15 mouse cellular contexts compared by ENCODE assay signal in the genomic region with DNA sequence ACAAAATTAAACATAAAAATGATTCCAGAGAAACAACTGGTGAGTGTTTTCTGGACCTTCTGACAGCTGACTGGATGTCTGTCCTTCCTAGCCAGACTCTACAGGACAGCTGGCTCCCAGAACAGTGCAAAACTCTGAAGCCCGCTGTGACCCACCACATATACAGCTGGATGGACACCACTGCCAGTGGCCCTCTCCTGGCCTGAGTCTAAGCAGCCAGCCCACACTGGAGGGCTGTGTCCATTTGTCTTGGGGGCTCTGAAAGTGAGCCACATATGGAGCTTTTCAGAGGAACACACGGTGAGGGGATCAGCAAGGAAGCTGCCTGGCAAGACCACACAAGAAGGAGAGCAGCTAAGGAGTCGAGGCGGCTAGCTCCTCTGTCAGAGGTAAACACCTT. TPM values are rescaled to one million over a fixed set of nuclear protein-coding genes. Genes with fewer than 3 reads are reported as not detected.
DNase-seq lines count a peak whose midpoint lies in the region; ATAC-seq and TF ChIP-seq lines count a peak whose summit lies in the region.
"Had no signal": no experiment of that assay in that cellular context is flagged by ENCODE, and none has a peak within 500 bp of the region (broad histone marks: within the 10 kb centered on the region; RNA-seq: fewer than 3 reads in every experiment).

No protein-coding gene starts in this region.

- no peak overlapping the region for H3K9ac ChIP-seq in lung, embryonic 15.5 days
- H3K9ac ChIP-seq in embryonic facial prominence, embryonic 15.5 days, result no peak overlapping the region
- H3K9ac ChIP-seq: heart, embryonic 15.5 days; hindbrain, embryonic 14.5 days; liver, embryonic 12.5 days; neural tube, embryonic 15.5 days had no signal

- H3K36me3 ChIP-seq in lung, embryonic 15.5 days, result no peaks in the 10 kb centered on the region
- no peaks in the 10 kb centered on the region for H3K36me3 ChIP-seq in embryonic facial prominence, embryonic 15.5 days
- H3K36me3 ChIP-seq in myocyte (ENCODE audit: control insufficient read depth, insufficient read depth), result no peaks in the 10 kb centered on the region
- H3K36me3 ChIP-seq: heart, embryonic 15.5 days; liver, embryonic 12.5 days; neural tube, embryonic 15.5 days had no signal

- H3K4me1 ChIP-seq in lung, embryonic 15.5 days, result peaks cover 40% of the 10 kb centered on the region
- peaks cover 12% of the 10 kb centered on the region for H3K4me1 ChIP-seq in lung, adult 2 months (ENCODE audit: control insufficient read depth, insufficient read depth, low read length)
- H3K4me1 ChIP-seq in embryonic facial prominence, embryonic 15.5 days, result peaks cover 62% of the 10 kb centered on the region

- H3K79me2 ChIP-seq in myocyte (ENCODE audit: control insufficient read depth, insufficient read depth), result peaks cover 3% of the 10 kb centered on the region

- no peak overlapping the region for H3K27ac ChIP-seq in lung, embryonic 15.5 days
- peak overlapping the region; percentile 1; the same call in 1 of the 2 replicates for H3K27ac ChIP-seq in embryonic facial prominence, embryonic 15.5 days (replicated peaks)
- H3K27ac ChIP-seq: heart, embryonic 15.5 days; hindbrain, embryonic 14.5 days; liver, embryonic 12.5 days; neural tube, embryonic 15.5 days had no signal

- DNase-seq in lung, adult 2 months, result no peak
- peak; percentile 36 for DNase-seq in embryo, embryonic 9.5 days (ENCODE audit: extremely low spot score)
- no peak for DNase-seq in c-Kit-positive CD71-positive TER-119-positive erythroid progenitor cells, embryonic 14.5 days (ENCODE audit: low spot score)
- no peak for DNase-seq in frontal cortex, postnatal 25 days (ENCODE audit: low spot score in 2 of 2)
- DNase-seq: cerebellum, adult 8-10 months; kidney, adult 9 months had no signal

- H3K9me3 ChIP-seq in lung, embryonic 15.5 days, result no peaks in the 10 kb centered on the region
- H3K9me3 ChIP-seq in embryonic facial prominence, embryonic 15.5 days (replicated peaks), result no peaks in the 10 kb centered on the region
- H3K9me3 ChIP-seq: heart, embryonic 15.5 days; liver, embryonic 12.5 days; neural tube, embryonic 15.5 days had no signal

- no peak overlapping the region for H3K4me3 ChIP-seq in lung, embryonic 15.5 days
- no peak overlapping the region for H3K4me3 ChIP-seq in lung, adult 2 months (replicated peaks; ENCODE audit: extremely low read depth, low read depth, low read length)
- H3K4me3 ChIP-seq in embryonic facial prominence, embryonic 15.5 days (replicated peaks), result no peak overlapping the region
- H3K4me3 ChIP-seq in myocyte, result no peak overlapping the region
- H3K4me3 ChIP-seq: heart, embryonic 15.5 days; liver, embryonic 12.5 days; neural tube, embryonic 15.5 days had no signal

- no peak overlapping the region; the same call in 1 of the 2 replicates for H3K4me2 ChIP-seq in lung, embryonic 15.5 days
- no peak overlapping the region for H3K4me2 ChIP-seq in embryonic facial prominence, embryonic 15.5 days (replicated peaks)
- H3K4me2 ChIP-seq in myocyte (ENCODE audit: low read depth), result no peak overlapping the region
- H3K4me2 ChIP-seq: heart, embryonic 15.5 days; hindbrain, embryonic 14.5 days; liver, embryonic 12.5 days; neural tube, embryonic 15.5 days had no signal

- H3K27me3 ChIP-seq in lung, embryonic 15.5 days, result no peaks in the 10 kb centered on the region
- no peaks in the 10 kb centered on the region for H3K27me3 ChIP-seq in embryonic facial prominence, embryonic 15.5 days
- no peaks in the 10 kb centered on the region for H3K27me3 ChIP-seq in myocyte (ENCODE audit: control insufficient read depth, insufficient read depth, insufficient read length)
- H3K27me3 ChIP-seq: CH12.LX; heart, embryonic 15.5 days; liver, embryonic 12.5 days; neural tube, embryonic 15.5 days; Patski had no signal

- no peak for TF ChIP-seq POLR2A in lung, adult 2 months (IDR thresholded peaks at IDR 0.05; ENCODE audit: borderline replicate concordance, extremely low read depth, low read depth, low read length)
- no peak for TF ChIP-seq POLR2A in myocyte (IDR thresholded peaks at IDR 0.05; ENCODE audit: insufficient read length, low read depth)

- H3ac ChIP-seq in myocyte (ENCODE audit: control insufficient read depth, insufficient read length), result no peak overlapping the region

- peak; percentile 33; the same call in 1 of the 2 replicates for ATAC-seq in lung, embryonic 15.5 days (ENCODE audit: borderline replicate concordance, extremely low read depth, low FRiP score, low TSS enrichment)
- ATAC-seq in embryonic facial prominence, embryonic 15.5 days (ENCODE audit: insufficient number of reproducible peaks, low FRiP score, low TSS enrichment, low read depth), result no peak
- ATAC-seq: liver, embryonic 12.5 days; Patski had no signal

- 10% methylated on average over 4 of the region's 4 CpGs for WGBS in lung, embryonic 15.5 days
- WGBS in lung, adult 2 months, result 37% methylated on average over 4 of the region's 4 CpGs
- WGBS in embryonic facial prominence, embryonic 15.5 days, result 26% methylated on average over 4 of the region's 4 CpGs

- no peak for TF ChIP-seq CTCF in lung, adult 2 months (IDR thresholded peaks at IDR 0.05; ENCODE audit: insufficient read depth, low read length)

TF ChIP-seq in myocyte, 11 proteins besides CTCF, POLR2A, EP300 and RAD21:
- TF ChIP-seq REST (IDR thresholded peaks at IDR 0.05; ENCODE audit: insufficient read depth, insufficient read length) (no peak), MYOD1 (IDR thresholded peaks at IDR 0.05; ENCODE audit: control insufficient read depth in 1 of 3, insufficient read length in 2 of 3, low read depth in 2 of 3) (peak in 1 of 3 experiments; percentile 45), MYOG (IDR thresholded peaks at IDR 0.05; ENCODE audit: control insufficient read depth in 1 of 3, insufficient read depth in 1 of 3, insufficient read length in 2 of 3, low read depth in 2 of 3) (peak in 2 of 3 experiments; percentile 44 to 55), CEBPB (IDR thresholded peaks at IDR 0.05; ENCODE audit: insufficient read depth, poor library complexity, severe bottlenecking) (no peak)

RNA-seq across cellular contexts. Expression of gene Tmem131l, which starts 51.8 kb away (rescaled TPM):
- 41.6 and 55.9 TPM in 2 replicates for polyA plus RNA-seq in lung, embryonic 15.5 days (2015; fragmentation: Nextera tagmentation; extraction: Ambion mirVana)
- 21.3 and 24.5 TPM in 2 replicates for polyA plus RNA-seq in lung, adult 2 months (2012; rRNA removed)
- polyA plus RNA-seq in embryonic facial prominence, embryonic 15.5 days (2015; fragmentation: Nextera tagmentation; extraction: Ambion mirVana), result 56.8 and 60.5 TPM in 2 replicates
- polyA plus RNA-seq in myocyte (2012; fragmentation: generic; extraction: Trizol), result 11.0 TPM
